Mouse (Mus musculus) liver, embryonic 15.5 days (tissue): Measurements from ENCODE around the gene Tecr. TPM values are rescaled to one million over a fixed set of nuclear protein-coding genes. Genes with fewer than 3 reads are reported as not detected.

Experiments used
- ATAC-seq: fragments of 200-750 bp; cut with Nextera tagmentation; 2 replicates; pipeline ENCODE4 v1.8.0; 2017; ENCODE audit warnings: moderate number of reproducible peaks, mild to moderate bottlenecking, moderate library complexity; ENCODE audit not compliant: insufficient read depth
- H3K27ac ChIP-seq: fragments of 300-500 bp; sonication (generic); replicated peaks from 2 replicates; pipeline ENCODE4 v1.5.1; 2015; ENCODE audit warnings: mild to moderate bottlenecking, inconsistent platforms
- H3K27me3 ChIP-seq: fragments of 300-500 bp; sonication (generic); 2 replicates; pipeline ENCODE4 v1.6.1; 2015; ENCODE audit warnings: mild to moderate bottlenecking, inconsistent platforms
- H3K36me3 ChIP-seq: fragments of 300-500 bp; sonication (generic); replicated peaks from 2 replicates; pipeline ENCODE4 v1.6.1; 2015; ENCODE audit warnings: moderate library complexity, mild to moderate bottlenecking, inconsistent platforms
- H3K4me1 ChIP-seq: fragments of 300-500 bp; sonication (generic); replicated peaks from 2 replicates; pipeline ENCODE4 v1.6.1; 2015; ENCODE audit warnings: inconsistent platforms
- H3K4me2 ChIP-seq: fragments of 300-500 bp; sonication (generic); 2 replicates; pipeline ENCODE4 v1.6.1; 2015; ENCODE audit warnings: moderate library complexity, mild to moderate bottlenecking, inconsistent platforms
- H3K4me3 ChIP-seq: fragments of 300-500 bp; sonication (generic); replicated peaks from 2 replicates; pipeline ENCODE4 v1.5.1; 2015; ENCODE audit warnings: mild to moderate bottlenecking, inconsistent platforms
- H3K9ac ChIP-seq: fragments of 300-500 bp; sonication (generic); 2 replicates; pipeline ENCODE4 v1.6.1; 2015; ENCODE audit warnings: moderate library complexity, mild to moderate bottlenecking, inconsistent platforms
- H3K9me3 ChIP-seq: fragments of 300-500 bp; sonication (generic); replicated peaks from 2 replicates; pipeline ENCODE4 v1.6.1; 2016; ENCODE audit warnings: inconsistent platforms
- WGBS: fragments of 180-500 bp; shearing (Covaris S2); methylation state at CpG from one replicate; pipeline ENCODE4 v1.1.7; 2015; ENCODE audit warnings: mixed read lengths; ENCODE audit not compliant: insufficient replicate concordance; 5-methylcytosine and 5-hydroxymethylcytosine counted together
- polyA plus RNA-seq: library from polyadenylated mRNA; unstranded; fragments of >200 nt; fragmentation: Nextera tagmentation; extraction: Ambion mirVana; gene quantifications from 2 replicates; pipeline ENCODE4 v1.2.1, GENCODE M21; 2015

The Tecr gene
- polyA plus RNA-seq, 1 experiment from 2014 or later: 329 TPM

DNA sequence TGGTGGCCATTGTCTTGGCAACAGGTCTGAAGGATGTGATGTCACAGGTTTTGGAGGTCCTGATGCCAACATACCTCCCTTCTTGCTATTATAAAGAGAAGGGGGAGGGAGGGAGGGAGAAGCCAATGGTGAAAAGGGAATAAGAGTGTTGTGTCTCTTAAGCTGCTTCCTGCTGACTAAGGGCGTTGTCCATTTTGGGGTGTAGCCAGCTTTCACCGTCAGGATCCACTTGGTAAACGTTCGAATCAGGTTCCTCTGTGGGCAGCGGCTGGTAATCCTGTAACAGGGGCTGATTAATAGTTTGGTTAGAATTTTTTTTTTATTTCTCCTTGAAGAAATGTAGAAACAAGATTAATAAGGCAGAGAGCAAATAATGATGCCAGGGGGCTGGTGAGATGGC lies 31.9 kb upstream of the Tecr start:
- Histone ChIP-seq H3K27ac (no peak overlapping the region), H3K9ac (no peak overlapping the region), H3K9me3 (no peaks in the 10 kb centered on the region), H3K4me1 (no peaks in the 10 kb centered on the region), H3K4me2 (no peak overlapping the region), H3K4me3 (no peak overlapping the region), H3K27me3 (peaks cover 50% of the 10 kb centered on the region), H3K36me3 (no peaks in the 10 kb centered on the region)
- no peak for ATAC-seq
- 38% methylated on average over 5 of the region's 5 CpGs for WGBS

DNA sequence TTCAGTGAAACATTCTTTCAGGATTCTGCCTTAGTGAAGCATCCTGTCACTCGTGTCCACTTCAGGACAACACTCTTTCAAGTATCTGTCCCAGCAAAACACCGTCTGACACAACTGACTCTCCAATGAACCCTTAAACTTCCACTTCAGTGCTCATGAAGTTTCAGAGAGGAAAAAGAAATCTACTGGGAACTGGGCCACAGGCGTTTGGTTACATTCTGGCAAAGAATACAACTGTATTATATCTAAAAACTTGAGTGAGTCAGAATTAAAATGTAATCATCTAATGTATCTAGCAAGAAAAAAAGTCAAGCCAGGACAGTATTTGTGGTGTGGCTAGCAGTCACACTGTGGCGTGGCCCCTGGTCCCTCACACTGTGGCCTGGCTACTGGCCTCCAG lies 31.1 kb upstream of the Tecr start:
- Histone ChIP-seq H3K36me3 (no peaks in the 10 kb centered on the region), H3K27ac (no peak overlapping the region), H3K9me3 (no peaks in the 10 kb centered on the region), H3K9ac (no peak overlapping the region), H3K4me1 (no peaks in the 10 kb centered on the region), H3K4me3 (no peak overlapping the region), H3K27me3 (peaks cover 42% of the 10 kb centered on the region), H3K4me2 (no peak overlapping the region)
- 57% methylated on average over 4 of the region's 4 CpGs for WGBS
- ATAC-seq: no peak

DNA sequence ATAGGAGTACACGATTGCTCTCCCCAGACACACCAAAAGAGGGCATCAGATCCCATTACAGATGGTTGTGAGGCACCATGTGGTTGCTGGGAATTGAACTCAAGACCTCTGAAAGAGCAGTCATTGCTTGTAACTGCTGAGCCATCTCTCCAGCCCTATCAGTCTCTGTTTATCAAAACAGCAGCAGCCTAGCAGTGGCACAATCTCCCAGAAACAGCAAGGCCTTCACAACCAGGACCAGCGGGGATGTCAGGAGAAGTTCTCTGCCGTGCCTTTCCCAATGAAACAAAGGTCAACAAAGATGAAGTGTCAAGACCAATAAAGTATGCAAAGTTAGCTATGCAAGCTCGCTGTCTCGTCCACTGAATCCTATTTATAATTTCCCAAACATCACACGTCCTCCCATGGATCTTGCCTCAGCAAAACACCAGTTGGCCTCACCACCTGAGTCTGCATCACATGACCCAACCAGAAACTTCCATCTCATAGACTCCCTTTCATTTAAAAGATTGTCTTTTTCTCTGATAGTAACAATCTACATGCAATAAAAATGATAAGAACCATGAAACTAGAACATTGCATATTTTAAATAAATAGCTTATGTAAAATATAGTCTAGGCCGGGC lies 24.4 kb upstream of the Tecr start:
- H3K36me3 ChIP-seq: no peaks in the 10 kb centered on the region
- H3K4me2 ChIP-seq: no peak overlapping the region
- ATAC-seq: peak; percentile 83
- H3K4me1 ChIP-seq: peaks cover 18% of the 10 kb centered on the region
- WGBS: 56% methylated on average over 7 of the region's 7 CpGs
- H3K9me3 ChIP-seq: no peaks in the 10 kb centered on the region
- peaks cover 3% of the 10 kb centered on the region; the same call in 1 of the 2 replicates for H3K27me3 ChIP-seq
- no peak overlapping the region for H3K4me3 ChIP-seq
- peak overlapping the region; percentile 76 for H3K27ac ChIP-seq
- no peak overlapping the region for H3K9ac ChIP-seq

DNA sequence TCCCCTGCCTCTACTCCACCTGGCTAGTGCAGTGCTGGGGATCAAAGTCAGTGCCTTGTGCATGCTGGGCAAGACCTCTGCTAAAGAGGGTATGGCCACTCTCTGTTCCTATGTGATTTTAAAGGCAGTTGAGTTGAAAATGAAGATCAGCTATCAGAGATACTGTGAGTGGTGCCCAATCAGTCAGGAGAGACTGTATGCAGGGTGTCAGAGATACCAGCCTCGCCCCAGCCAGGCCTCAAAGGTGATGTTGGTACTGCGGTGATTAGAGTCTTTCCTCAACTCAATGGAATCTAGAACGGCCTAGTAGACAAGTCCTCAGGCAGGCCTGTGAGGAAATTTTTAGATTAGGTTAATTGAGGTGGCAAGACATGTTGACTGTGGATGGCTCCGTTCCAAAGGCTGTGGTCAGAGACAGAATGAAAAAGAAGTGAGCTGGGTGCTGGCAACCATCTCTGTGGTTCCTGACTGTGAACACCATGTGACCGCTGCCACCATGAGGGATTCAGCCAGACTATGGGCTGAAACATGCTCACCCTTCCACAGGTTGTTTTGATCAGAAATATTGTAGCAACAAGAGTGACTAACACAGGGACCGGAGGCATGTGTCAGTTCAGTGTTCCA lies 18.0 kb upstream of the Tecr start:
- no peak overlapping the region for H3K9ac ChIP-seq
- H3K4me3 ChIP-seq: no peak overlapping the region
- peak overlapping the region; percentile 21; the same call in 1 of the 2 replicates for H3K4me2 ChIP-seq
- no peaks in the 10 kb centered on the region for H3K9me3 ChIP-seq
- no peaks in the 10 kb centered on the region for H3K27me3 ChIP-seq
- WGBS: 43% methylated on average over 6 of the region's 6 CpGs
- H3K27ac ChIP-seq: peak overlapping the region; percentile 73
- H3K4me1 ChIP-seq: peaks cover 60% of the 10 kb centered on the region
- H3K36me3 ChIP-seq: no peaks in the 10 kb centered on the region
- ATAC-seq: peak; percentile 78

DNA sequence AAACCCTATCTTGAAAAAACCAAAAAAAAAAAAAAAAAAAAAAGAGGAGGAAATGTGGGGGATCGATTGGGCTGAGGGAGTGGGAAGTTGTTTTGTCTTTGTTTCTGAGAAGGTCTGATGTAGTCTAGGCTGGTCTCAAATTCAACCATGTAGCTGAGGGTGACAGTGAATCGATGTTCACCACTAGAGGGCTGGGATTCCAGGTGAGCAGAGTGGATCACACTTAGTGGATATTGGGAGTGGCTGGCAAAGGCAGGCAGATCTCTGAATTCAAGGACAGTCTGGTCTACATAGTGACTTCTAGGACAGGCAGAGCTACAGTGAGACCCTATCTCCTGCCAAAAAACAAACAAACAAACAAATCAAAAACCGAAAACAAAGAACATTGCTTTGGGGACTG lies 17.0 kb upstream of the Tecr start:
- Histone ChIP-seq H3K9me3 (no peaks in the 10 kb centered on the region), H3K9ac (no peak overlapping the region), H3K27ac (peak overlapping the region; percentile 73; the same call in 1 of the 2 replicates), H3K36me3 (no peaks in the 10 kb centered on the region), H3K4me3 (no peak overlapping the region), H3K27me3 (no peaks in the 10 kb centered on the region), H3K4me2 (no peak overlapping the region), H3K4me1 (peaks cover 60% of the 10 kb centered on the region)
- ATAC-seq: no peak
- WGBS: 37% methylated on average over 3 of the region's 3 CpGs

DNA sequence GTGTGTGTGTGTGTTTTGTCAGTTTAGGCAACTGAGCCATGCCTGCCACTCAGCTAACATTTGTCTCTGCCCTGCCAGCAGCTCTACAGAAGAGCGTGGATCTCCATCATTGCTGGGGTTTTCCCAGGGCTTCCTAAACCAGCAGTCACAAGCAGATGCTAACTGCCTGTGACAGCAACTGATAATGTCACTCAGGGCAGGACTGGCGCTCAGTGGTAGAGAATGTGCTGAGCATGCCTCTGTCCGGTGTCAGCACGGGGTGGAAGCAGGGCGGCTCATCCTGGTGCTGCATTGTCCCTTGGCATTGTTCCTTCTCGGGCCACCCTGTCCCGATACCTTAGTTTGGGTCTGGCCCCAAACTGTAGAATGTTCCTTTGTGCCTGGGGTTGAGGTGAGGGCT lies 15.8 kb upstream of the Tecr start:
- no peak overlapping the region for H3K4me3 ChIP-seq
- ATAC-seq: peak; percentile 20; the same call in 1 of the 2 replicates
- H3K4me2 ChIP-seq: peak overlapping the region; percentile 16; the same call in 1 of the 2 replicates
- peak overlapping the region; percentile 74 for H3K27ac ChIP-seq
- 44% methylated on average over 7 of the region's 7 CpGs for WGBS
- no peaks in the 10 kb centered on the region for H3K36me3 ChIP-seq
- no peaks in the 10 kb centered on the region for H3K9me3 ChIP-seq
- H3K9ac ChIP-seq: no peak overlapping the region
- H3K27me3 ChIP-seq: no peaks in the 10 kb centered on the region
- H3K4me1 ChIP-seq: peaks cover 60% of the 10 kb centered on the region

DNA sequence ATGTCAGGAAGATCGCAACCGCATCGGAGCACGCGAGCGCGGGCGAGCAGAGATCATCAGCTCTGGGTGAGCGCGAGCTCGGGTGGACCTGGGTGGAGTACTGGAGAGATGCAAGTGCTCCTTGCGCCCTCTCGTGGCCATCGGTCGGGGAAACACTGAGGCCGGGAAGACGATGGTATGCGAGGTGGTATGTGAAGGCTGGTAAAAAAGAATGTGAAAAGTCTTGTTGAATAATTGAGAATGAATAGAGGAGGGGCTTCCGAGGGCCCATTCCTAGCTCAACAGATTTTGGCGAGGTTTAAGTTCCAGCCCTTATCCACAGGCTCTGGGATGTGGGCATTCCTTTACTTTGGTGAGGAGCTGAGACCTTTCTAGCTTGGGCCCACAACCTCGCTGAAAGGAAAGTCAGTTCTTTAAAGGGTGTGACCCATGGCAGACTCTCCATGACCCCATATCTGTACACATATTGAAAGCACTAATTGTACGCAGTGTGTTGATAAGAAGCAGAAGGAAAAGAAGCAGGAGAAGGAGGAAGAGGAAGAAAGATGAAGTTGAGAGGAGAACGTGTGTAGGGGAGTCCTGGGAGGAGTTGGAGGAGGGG lies 14.7 kb upstream of the Tecr start:
- WGBS: 2% methylated on average over 23 of the region's 23 CpGs
- Histone ChIP-seq H3K9ac (peak overlapping the region; percentile 61), H3K4me3 (peak overlapping the region; percentile 52), H3K4me2 (peak overlapping the region; percentile 90), H3K27ac (peak overlapping the region; percentile 74), H3K27me3 (no peaks in the 10 kb centered on the region), H3K36me3 (no peaks in the 10 kb centered on the region), H3K9me3 (no peaks in the 10 kb centered on the region), H3K4me1 (peaks cover 60% of the 10 kb centered on the region)
- peak; percentile 85 for ATAC-seq

DNA sequence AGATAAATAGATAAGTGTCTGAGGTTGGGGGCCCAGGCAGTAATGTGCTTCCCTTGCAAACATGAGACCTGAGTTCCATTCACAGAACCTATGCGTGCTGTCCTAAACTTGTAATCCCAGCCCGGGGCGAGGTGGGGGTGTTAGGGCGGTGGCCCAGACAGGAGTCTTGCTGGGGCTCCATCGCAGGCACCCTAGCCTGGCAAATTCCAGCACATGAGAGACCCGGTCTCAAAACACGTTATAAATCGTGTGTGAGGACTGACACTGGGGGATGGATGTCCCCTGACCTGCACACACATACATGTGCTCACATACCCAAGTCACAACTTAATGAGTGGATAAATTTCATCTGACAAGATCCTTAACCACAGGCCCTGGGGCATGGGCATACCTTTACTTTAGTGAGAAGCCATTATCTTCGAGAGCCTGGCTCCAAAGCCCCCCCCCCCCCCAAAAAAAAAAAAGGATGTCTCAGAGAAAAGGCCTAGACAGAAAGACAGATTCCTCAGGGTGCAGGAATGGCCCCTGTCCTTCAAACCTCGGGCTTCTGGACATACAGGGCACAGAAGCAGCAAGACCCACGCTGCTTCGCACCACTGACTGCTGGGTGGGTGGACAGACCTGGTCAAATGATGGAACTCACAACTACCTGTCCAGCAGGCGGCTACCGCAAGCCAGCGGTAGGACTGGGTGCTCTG lies 14.1 kb upstream of the Tecr start:
- H3K36me3 ChIP-seq: no peaks in the 10 kb centered on the region
- no peaks in the 10 kb centered on the region for H3K9me3 ChIP-seq
- no peaks in the 10 kb centered on the region for H3K27me3 ChIP-seq
- no peak for ATAC-seq
- peak overlapping the region; percentile 74 for H3K27ac ChIP-seq
- WGBS: 52% methylated on average over 15 of the region's 15 CpGs
- peak overlapping the region; percentile 52 for H3K4me3 ChIP-seq
- peak overlapping the region; percentile 61 for H3K9ac ChIP-seq
- peak overlapping the region; percentile 90 for H3K4me2 ChIP-seq
- peaks cover 55% of the 10 kb centered on the region for H3K4me1 ChIP-seq

DNA sequence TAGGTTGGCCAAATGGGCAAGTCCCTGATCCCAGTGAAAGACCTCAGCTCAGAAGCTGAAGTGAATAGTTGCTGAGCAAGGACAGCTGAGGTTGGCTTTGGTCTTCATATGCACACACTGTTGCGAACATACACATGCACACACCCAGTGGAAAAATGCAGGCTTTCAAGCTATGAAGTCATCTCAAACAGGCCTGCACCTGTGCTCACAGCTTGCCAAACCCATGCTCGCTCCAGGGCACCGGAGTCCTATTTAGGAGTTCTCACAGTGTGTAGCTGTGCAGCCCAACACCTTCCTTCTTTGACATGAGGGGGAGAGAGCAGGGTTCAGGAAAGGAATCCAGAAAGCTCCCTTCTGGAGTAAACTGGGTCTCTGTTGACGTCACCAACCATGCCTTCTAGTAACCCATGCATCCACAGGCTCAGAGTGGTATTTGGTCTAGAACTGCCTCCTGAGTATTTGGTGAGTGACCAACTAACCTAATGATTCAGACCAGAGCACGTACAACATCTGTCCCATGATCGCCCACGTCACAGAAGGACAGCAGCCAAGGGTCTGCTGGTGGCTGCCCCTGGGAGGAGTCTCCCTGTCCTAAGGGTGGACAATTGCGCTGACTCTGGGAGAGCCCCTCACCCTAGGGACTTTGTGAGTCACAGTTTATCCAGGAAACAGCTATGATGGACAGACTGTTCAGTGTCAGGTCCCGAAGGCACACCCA lies 12.0 kb upstream of the Tecr start:
- no peaks in the 10 kb centered on the region for H3K36me3 ChIP-seq
- ATAC-seq: no peak
- H3K9ac ChIP-seq: no peak overlapping the region
- no peaks in the 10 kb centered on the region for H3K27me3 ChIP-seq
- no peaks in the 10 kb centered on the region for H3K9me3 ChIP-seq
- H3K27ac ChIP-seq: no peak overlapping the region
- H3K4me3 ChIP-seq: no peak overlapping the region
- WGBS: 87% methylated on average over 9 of the region's 9 CpGs
- no peak overlapping the region for H3K4me2 ChIP-seq
- H3K4me1 ChIP-seq: peaks cover 38% of the 10 kb centered on the region

DNA sequence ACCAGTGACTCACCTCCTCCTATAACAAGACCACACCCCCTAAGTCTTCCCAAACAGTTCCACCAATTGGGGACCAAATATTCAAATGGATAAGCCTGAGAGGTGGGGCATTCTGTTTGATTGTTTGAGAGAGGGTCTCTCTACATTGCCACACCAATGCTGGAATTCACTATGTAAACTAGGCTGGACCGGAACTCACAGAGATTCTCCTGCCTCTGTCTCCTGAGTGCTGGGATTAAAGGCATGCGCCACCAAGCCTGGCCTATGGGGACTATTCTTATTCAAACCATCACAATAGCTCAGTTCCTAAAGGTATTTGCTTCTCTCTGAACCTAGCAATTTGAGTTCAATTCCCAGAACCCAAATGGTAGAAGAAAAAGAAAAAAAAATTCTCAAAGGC lies 10.8 kb upstream of the Tecr start:
- H3K9ac ChIP-seq: no peak overlapping the region
- 92% methylated on average over 2 of the region's 2 CpGs for WGBS
- no peak overlapping the region for H3K27ac ChIP-seq
- no peak overlapping the region for H3K4me2 ChIP-seq
- peaks cover 10% of the 10 kb centered on the region for H3K36me3 ChIP-seq
- no peaks in the 10 kb centered on the region for H3K27me3 ChIP-seq
- peaks cover 27% of the 10 kb centered on the region for H3K4me1 ChIP-seq
- no peak overlapping the region for H3K4me3 ChIP-seq
- no peak for ATAC-seq
- no peaks in the 10 kb centered on the region for H3K9me3 ChIP-seq

DNA sequence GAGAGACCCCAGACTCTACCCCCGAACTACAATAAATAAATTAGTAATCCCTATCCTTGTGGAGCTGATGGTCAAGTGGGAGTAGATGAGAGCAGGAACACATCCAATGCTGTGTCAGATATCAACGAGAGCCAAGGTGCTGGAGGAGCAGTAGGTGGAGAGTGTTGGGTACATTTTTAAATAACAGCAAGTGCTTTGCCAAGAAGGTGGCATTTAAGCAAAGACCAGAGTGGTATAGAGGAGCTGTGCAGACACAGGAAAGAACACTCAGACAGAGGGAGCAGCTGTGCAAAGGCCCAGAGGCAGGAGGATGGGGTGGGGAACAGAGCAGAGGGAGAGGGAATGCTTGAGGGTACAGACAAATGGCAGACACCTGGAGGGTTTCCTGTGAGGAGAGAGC lies 9.3 kb upstream of the Tecr start:
- Histone ChIP-seq H3K27me3 (no peaks in the 10 kb centered on the region), H3K4me3 (no peak overlapping the region)
- WGBS: 70% methylated on average over 2 of the region's 2 CpGs

More for the DNA sequence above, 9.3 kb upstream of the Tecr start:
- no peak for ATAC-seq
- no peak overlapping the region for H3K9ac ChIP-seq
- no peak overlapping the region for H3K4me2 ChIP-seq
- no peak overlapping the region for H3K27ac ChIP-seq
- H3K36me3 ChIP-seq: peaks cover 24% of the 10 kb centered on the region
- no peaks in the 10 kb centered on the region for H3K9me3 ChIP-seq
- peaks cover 12% of the 10 kb centered on the region for H3K4me1 ChIP-seq
